Mouse (Mus musculus): Measurements from ENCODE around the gene Sart3. TPM values are rescaled to one million over a fixed set of nuclear protein-coding genes. Genes with fewer than 3 reads are reported as not detected.

The Sart3 gene
- total RNA-seq, 2 experiments from 2014 or later = 9.5 to 10.2 TPM

DNA sequence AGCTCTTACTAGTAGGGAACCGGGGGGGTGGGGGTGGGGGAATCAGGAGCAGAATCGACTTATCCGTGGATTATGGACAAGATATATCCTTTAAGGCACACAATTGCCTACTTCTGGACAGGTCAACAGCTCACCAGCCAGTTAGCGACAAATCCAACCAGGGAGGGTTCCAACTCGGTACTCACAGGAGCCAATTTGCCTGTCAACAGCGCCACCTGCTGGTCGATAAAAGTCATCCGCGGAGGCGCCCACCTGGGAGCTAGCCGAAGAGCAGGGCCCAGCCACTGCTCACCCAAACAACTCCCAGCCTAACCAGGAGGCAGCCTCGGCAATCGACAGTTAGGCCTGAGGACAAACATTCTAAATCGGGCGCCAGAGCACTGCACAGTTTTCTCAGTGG, 47.9 kb downstream of the Sart3 start, which contains the start of gene 1700069L16Rik:
Gene 1700069L16Rik, minus strand, starts transcription at position 327 of the 400 bp plus-strand sequence.
- DNase-seq = peak; percentile 86

GRCm38 (mm10) chr5:113723567-113724237, 48.6 kb downstream of the Sart3 start:
- no peak for DNase-seq

DNA sequence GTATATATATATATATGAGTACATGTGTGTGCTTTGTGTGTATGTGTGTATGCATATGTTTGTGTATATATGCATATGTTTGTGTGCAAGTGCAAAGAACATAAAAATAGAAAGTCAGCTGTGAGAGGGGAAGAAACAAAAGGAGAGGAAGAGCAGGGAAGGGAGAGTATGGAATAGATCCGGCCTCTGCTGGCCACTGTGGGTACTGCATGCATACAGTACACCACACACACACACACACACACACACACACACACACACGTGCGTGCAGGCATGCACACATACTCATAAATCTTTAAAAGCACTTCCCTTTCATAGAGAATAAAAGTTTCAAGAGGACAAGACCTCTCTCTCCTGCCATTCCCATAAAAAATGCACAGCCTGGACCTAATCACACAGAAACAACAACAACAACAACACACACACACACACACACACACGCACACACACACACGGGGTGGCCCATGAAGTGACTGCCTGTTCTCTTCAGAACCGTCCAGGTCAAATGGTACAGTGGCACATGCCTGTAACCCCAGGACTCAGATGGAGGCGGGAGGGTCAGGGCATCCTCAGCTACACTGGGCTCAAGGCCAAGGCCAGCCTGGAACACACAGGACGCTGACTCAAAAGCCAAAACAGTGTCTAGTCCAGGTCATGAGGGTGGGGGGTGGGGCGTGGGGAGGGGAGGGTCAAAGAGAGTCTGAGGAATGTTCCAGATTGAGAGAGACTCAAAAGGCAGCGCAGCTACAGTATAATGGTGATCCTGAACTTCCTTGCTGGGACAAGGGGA, 49.9 kb downstream of the Sart3 start:
- DNase-seq = no peak

DNA sequence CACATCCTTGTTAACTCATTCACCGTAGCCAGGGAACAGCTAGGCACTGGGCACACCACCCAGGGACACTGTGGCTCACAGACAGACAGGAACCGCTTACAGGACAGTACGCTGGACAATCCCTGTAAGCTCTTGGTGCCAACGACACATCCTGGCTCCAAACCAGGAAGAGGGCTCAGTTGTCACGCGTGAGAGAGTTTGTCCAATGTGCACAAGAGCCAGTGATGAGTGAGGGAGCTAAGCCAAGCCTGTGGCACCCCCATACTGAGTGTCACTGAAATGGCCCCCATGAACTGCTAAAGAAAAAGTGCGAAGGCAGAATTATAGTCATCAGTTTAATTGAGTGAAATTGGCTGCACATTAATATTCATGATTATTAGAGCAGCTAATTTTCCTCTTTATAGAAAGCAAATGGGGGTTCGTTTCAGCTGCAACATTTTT, 53.1 kb downstream of the Sart3 start:
- DNase-seq = no peak

DNA sequence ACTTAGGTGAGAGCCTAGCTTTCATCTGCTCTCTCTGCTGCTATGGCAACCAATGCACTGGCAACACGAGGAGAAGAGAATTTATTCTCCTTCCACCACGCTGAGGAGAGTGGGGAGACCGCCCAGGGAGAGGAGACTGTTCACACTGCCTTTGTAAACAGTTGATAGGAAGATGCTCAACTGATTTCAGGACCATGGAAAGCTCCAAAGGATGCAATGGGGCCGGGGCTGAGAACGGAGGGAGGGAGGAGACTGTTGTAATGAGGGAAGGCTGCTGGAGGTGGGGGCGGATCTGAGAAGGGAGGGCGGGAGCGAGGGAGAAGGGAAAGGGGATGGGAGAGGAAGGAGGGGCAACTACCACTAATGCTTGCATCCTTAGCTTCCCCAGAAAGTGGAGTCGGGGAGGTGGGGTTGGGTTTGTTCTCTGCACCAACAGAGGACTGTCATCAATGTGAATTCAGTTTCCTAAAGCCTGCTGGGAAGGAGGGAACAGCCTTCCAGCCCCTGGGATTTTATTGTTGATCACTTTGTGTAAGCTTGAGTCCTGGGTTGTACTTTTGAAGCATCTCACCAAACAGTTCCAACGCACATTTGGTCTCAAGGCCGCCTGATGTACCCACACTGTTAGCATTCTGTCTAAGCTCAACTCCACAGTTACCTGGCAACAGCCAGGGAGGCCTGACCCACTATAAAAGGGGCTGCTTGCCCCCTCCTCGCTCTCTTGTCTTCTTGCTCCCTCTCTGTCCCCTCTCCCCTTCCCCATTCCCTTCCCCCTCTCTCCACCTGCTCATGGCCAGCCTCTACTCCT, 55.5 kb downstream of the Sart3 start:
- no peak for DNase-seq

GRCm38 (mm10) chr5:113712861-113713260, 59.4 kb downstream of the Sart3 start:
- no peak for DNase-seq

GRCm38 (mm10) chr5:113703803-113704585, 68.3 kb downstream of the Sart3 start:
- DNase-seq = no peak

- no peak for DNase-seq
These were observed 71.8 kb downstream of the Sart3 start for GRCm38 (mm10) chr5:113700388-113701023.

DNA sequence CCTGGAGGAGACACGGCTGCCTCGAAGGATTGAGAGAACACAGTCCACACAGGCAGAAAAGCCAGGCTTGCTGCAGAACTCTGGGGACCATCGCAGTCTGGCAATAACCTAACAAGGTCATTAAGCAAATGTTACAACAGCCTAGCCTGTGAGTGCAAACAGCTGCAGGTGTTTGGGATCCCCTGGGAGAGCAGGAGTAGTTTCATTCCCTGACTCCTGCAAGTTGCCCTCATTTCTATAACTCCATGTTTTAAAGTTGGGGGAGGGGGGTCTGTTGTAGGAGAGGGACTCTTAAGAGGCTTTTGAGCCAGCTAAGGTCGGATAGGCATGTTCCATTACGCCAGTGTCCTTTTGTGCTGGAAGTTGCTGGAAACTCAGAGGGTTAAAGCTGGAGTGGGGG, 77.9 kb downstream of the Sart3 start:
- DNase-seq = no peak

DNA sequence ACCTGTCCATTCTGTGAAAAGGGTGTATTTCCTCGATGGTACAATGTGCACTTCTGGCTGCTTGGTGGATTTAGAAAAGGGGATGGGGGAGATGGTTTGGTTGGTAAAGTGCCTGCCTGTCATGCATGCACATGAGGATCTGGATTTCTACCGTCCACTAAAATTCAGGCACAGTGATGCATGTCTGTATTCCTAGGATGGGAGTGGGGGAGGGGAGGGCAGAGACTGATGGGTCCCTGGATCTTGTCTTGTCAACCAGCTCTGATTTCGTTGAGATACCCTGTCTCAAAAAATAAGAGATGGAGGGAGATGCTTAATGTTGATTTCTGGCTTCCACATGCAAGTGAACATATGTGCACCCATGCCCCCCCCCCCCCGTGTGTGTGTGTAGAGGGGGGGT, 78.3 kb downstream of the Sart3 start:
- no peak for DNase-seq

- no peak for DNase-seq
These were observed 79.0 kb downstream of the Sart3 start for GRCm38 (mm10) chr5:113693196-113693755.

Other genes starting within 250 kb of the Sart3 start
- gene Cmklr1, start 122.1 kb downstream of the Sart3 start, total RNA-seq (2021) = 10 to 100 TPM; 13.7 to 15.2 TPM
- gene 1700069L16Rik, start 47.7 kb downstream of the Sart3 start, total RNA-seq (2021) = not detected
- 1 to 10 TPM; 4.8 to 4.9 TPM for gene Ficd, start 36.7 kb downstream of the Sart3 start, total RNA-seq (2021)
- 10 to 100 TPM; 76.8 to 89.1 TPM for gene Iscu, start 238 bp upstream of the Sart3 start, total RNA-seq (2021)
- gene Tmem119, start 28.0 kb upstream of the Sart3 start, total RNA-seq (2021) = 10 to 100 TPM; 13.0 to 23.1 TPM
- gene Selplg, start 60.1 kb upstream of the Sart3 start, total RNA-seq (2021) = 1 to 10 TPM; 1.8 to 3.3 TPM
- gene Coro1c, start 136.2 kb upstream of the Sart3 start, total RNA-seq (2021) = 10 to 100 TPM; 39.1 to 48.9 TPM
- 10 to 100 TPM; 11.1 to 11.2 TPM for gene Ssh1, start 221.4 kb upstream of the Sart3 start, total RNA-seq (2021)
- not detected for gene Dao, start 231.2 kb upstream of the Sart3 start, total RNA-seq (2021)